Mouse (Mus musculus) CH12.LX (cell line): ENCODE measurements around the gene Ncl. TPM values are rescaled to one million over a fixed set of nuclear protein-coding genes. Genes with fewer than 3 reads are reported as not detected.

Experiments used
- DNase-seq: peaks from one replicate; pipeline ENCODE4 v3.0.0-alpha.2; 2013; ENCODE audit errors: extremely low read depth
- H3K27ac ChIP-seq: 2 replicates; pipeline ENCODE4 v1.5.1; 2012; ENCODE audit warnings: low read depth, mild to moderate bottlenecking, control low read depth, moderate library complexity; ENCODE audit not compliant: insufficient read depth
- H3K27me3 ChIP-seq: replicated peaks from 2 replicates; pipeline ENCODE3; 2012; ENCODE audit warnings: inconsistent platforms
- H3K36me3 ChIP-seq, 2 experiments: replicated peaks in 1 of 2; 2 replicates each; pipeline versions ENCODE3 to v1.6.1; 2012; ENCODE audit warnings: inconsistent platforms in 1 of 2, low read length in 1 of 2, mild to moderate bottlenecking in 1 of 2, mixed read lengths in 1 of 2, moderate library complexity in 1 of 2; ENCODE audit not compliant: control insufficient read depth in 1 of 2, insufficient read depth in 1 of 2
- H3K4me1 ChIP-seq, 2 experiments: 2 replicates each; pipeline ENCODE4 v1.6.1; 2012; ENCODE audit warnings: inconsistent platforms in 1 of 2, moderate library complexity in 1 of 2; ENCODE audit not compliant: insufficient read depth in 2 of 2, control insufficient read depth in 1 of 2
- H3K4me2 ChIP-seq: 2 replicates; pipeline ENCODE4 v1.6.1; 2012; ENCODE audit warnings: low read depth, mild to moderate bottlenecking, control low read depth; ENCODE audit not compliant: poor library complexity, insufficient read depth, severe bottlenecking
- H3K4me3 ChIP-seq, 3 experiments: fragments of 150-350 bp in 1 of 3; sonication (generic) in 1 of 3; replicated peaks in 1 of 3; 2 replicates each; pipeline versions ENCODE3 to v1.5.1; 2011 to 2012; ENCODE audit warnings: low read depth in 2 of 3, low read length in 2 of 3, mild to moderate bottlenecking in 2 of 3, moderate library complexity in 2 of 3, control low read depth in 1 of 3, improper control_type of control experiment in 1 of 3, inconsistent platforms in 1 of 3, mixed read lengths in 1 of 3; ENCODE audit not compliant: poor library complexity in 1 of 3
- H3K79me2 ChIP-seq: replicated peaks from 2 replicates; pipeline ENCODE4 v1.6.1; 2012; ENCODE audit warnings: mild to moderate bottlenecking, moderate library complexity; ENCODE audit not compliant: control insufficient read depth, poor library complexity, insufficient read depth, severe bottlenecking; ENCODE audit errors: extremely low read depth
- H3K9ac ChIP-seq: 2 replicates; pipeline ENCODE4 v1.6.1; 2012; ENCODE audit warnings: low read depth, mild to moderate bottlenecking, control low read depth, moderate library complexity; ENCODE audit not compliant: insufficient read depth
- H3K9me3 ChIP-seq: replicated peaks from 2 replicates; pipeline ENCODE3; 2012; ENCODE audit warnings: low read length, inconsistent platforms, mixed read lengths
- BHLHE40 ChIP-seq: IDR thresholded peaks from 2 replicates; pipeline ENCODE4 v1.6.1; 2011; ENCODE audit warnings: mild to moderate bottlenecking, low read depth, low read length, improper control_type of control experiment
- CHD2 ChIP-seq: IDR thresholded peaks from 2 replicates; pipeline ENCODE4 v1.6.1; 2011; ENCODE audit warnings: low read length, improper control_type of control experiment
- CTCF ChIP-seq, 2 experiments: IDR thresholded peaks in 1 of 2; conservative IDR thresholded peaks in 1 of 2; 2 replicates each; pipeline ENCODE4 v1.5.1; 2011 to 2012; ENCODE audit warnings: low read depth in 2 of 2, low read length in 2 of 2, improper control_type of control experiment in 1 of 2, inconsistent platforms in 1 of 2, mild to moderate bottlenecking in 1 of 2, moderate library complexity in 1 of 2
- E2F4 ChIP-seq: IDR thresholded peaks from 2 replicates; pipeline ENCODE4 v1.6.1; 2011; ENCODE audit warnings: low read depth, low read length, improper control_type of control experiment; ENCODE audit not compliant: insufficient replicate concordance
- EP300 ChIP-seq: IDR thresholded peaks from 2 replicates; pipeline ENCODE4 v1.6.1; 2011; ENCODE audit warnings: low read length, improper control_type of control experiment
- HCFC1 ChIP-seq: IDR thresholded peaks from 2 replicates; pipeline ENCODE4 v1.6.1; 2012; ENCODE audit warnings: low read depth, mild to moderate bottlenecking, inconsistent platforms, low read length, improper control_type of control experiment
- IRF4 ChIP-seq: IDR thresholded peaks from 2 replicates; pipeline ENCODE4 v1.6.1; 2014; ENCODE audit warnings: low read depth, mild to moderate bottlenecking, inconsistent platforms, low read length, improper control_type of control experiment
- JUND ChIP-seq: conservative IDR thresholded peaks from 2 replicates; pipeline ENCODE4 v1.6.1; 2011; ENCODE audit warnings: low read depth, low read length, improper control_type of control experiment
- MAFK ChIP-seq: IDR thresholded peaks from 2 replicates; pipeline ENCODE4 v1.6.1; 2011; ENCODE audit warnings: low read length, improper control_type of control experiment; ENCODE audit not compliant: insufficient replicate concordance
- MAX ChIP-seq: IDR thresholded peaks from 2 replicates; pipeline ENCODE4 v1.6.1; 2011; ENCODE audit warnings: low read length, improper control_type of control experiment
- MXI1 ChIP-seq: IDR thresholded peaks from 2 replicates; pipeline ENCODE4 v1.6.1; 2011; ENCODE audit warnings: mild to moderate bottlenecking, low read depth, low read length, improper control_type of control experiment
- NELFE ChIP-seq: IDR thresholded peaks from 2 replicates; pipeline ENCODE4 v1.6.1; 2011; ENCODE audit warnings: low read depth, low read length, improper control_type of control experiment
- NRF1 ChIP-seq: IDR thresholded peaks from 2 replicates; pipeline ENCODE4 v1.6.1; 2014; ENCODE audit warnings: low read depth, mild to moderate bottlenecking, inconsistent platforms, low read length, improper control_type of control experiment, moderate library complexity
- PAX5 ChIP-seq: IDR thresholded peaks from 2 replicates; pipeline ENCODE4 v1.6.1; 2012; ENCODE audit warnings: low read length, inconsistent platforms, mixed read lengths
- POLR2AphosphoS2 ChIP-seq: IDR thresholded peaks from 2 replicates; pipeline ENCODE4 v1.6.1; 2011; ENCODE audit warnings: low read depth, low read length, improper control_type of control experiment
- RAD21 ChIP-seq: IDR thresholded peaks from 2 replicates; pipeline ENCODE4 v1.6.1; 2011; ENCODE audit warnings: low read depth, mild to moderate bottlenecking, low read length, improper control_type of control experiment, moderate library complexity
- RCOR1 ChIP-seq: conservative IDR thresholded peaks from 2 replicates; pipeline ENCODE4 v1.6.1; 2012; ENCODE audit warnings: low read depth, mild to moderate bottlenecking, inconsistent platforms, low read length, improper control_type of control experiment
- SIN3A ChIP-seq: IDR thresholded peaks from 2 replicates; pipeline ENCODE4 v1.6.1; 2012; ENCODE audit warnings: low read length, improper control_type of control experiment, inconsistent platforms
- SMC3 ChIP-seq: IDR thresholded peaks from 2 replicates; pipeline ENCODE4 v1.6.1; 2011; ENCODE audit warnings: low read depth, low read length, improper control_type of control experiment
- TBP ChIP-seq: conservative IDR thresholded peaks from 2 replicates; pipeline ENCODE4 v1.6.1; 2011; ENCODE audit warnings: low read depth, low read length, improper control_type of control experiment
- UBTF ChIP-seq: IDR thresholded peaks from 2 replicates; pipeline ENCODE4 v1.6.1; 2012; ENCODE audit warnings: low read depth, mild to moderate bottlenecking, inconsistent platforms, low read length, improper control_type of control experiment, moderate library complexity
- USF1 ChIP-seq: IDR thresholded peaks from 2 replicates; pipeline ENCODE4 v1.6.1; 2014; ENCODE audit warnings: low read depth, mild to moderate bottlenecking, inconsistent platforms, low read length, improper control_type of control experiment
- USF2 ChIP-seq: conservative IDR thresholded peaks from 2 replicates; pipeline ENCODE4 v1.6.1; 2011; ENCODE audit warnings: low read depth, low read length, improper control_type of control experiment
- ZC3H11A ChIP-seq: IDR thresholded peaks from 2 replicates; pipeline ENCODE4 v1.6.1; 2012; ENCODE audit warnings: low read depth, mild to moderate bottlenecking, inconsistent platforms, low read length, improper control_type of control experiment
- ZMIZ1 ChIP-seq: IDR thresholded peaks from 2 replicates; pipeline ENCODE4 v1.6.1; 2012; ENCODE audit warnings: low read depth, mild to moderate bottlenecking, inconsistent platforms, low read length, improper control_type of control experiment
- ZNF384 ChIP-seq: IDR thresholded peaks from 2 replicates; pipeline ENCODE4 v1.6.1; 2012; ENCODE audit warnings: low read depth, low read length, improper control_type of control experiment, inconsistent platforms
- dilution Hi-C: fragments of 300-500 bp; cut with MboI; formaldehyde crosslinking; loops from 2 replicates; pipeline ENCODE4 v1.14.3; 2020; ENCODE audit warnings: low sequenced_read_pairs; ENCODE audit not compliant: extremely low pct_unique_long_range_greater_than_20kb, extremely low pct_ligation_motif_present
- in situ Hi-C: fragments of 300-500 bp; cut with MboI; formaldehyde crosslinking; loops from 3 replicates; pipeline ENCODE4 v1.14.3; 2019; ENCODE audit warnings: low sequenced_read_pairs, low pct_ligation_motif_present, low pct_unique_long_range_greater_than_20kb, mixed read lengths
- polyA plus RNA-seq: library from polyadenylated mRNA; unstranded; fragments of >175 nt; gene quantifications from 2 replicates; pipeline ENCODE4 v1.2.1, GENCODE M21; 2012; ENCODE audit warnings: low read depth; ENCODE audit not compliant: insufficient read length
- total RNA-seq, 2 experiments: library from RNA; depleted of rRNA; stranded (reverse); fragments of 300-350 nt in 1 of 2; fragments of >200 nt in 1 of 2; gene quantifications; 2 replicates each; pipeline ENCODE4 v1.2.3; 2012 to 2014

Ncl gene
- total and polyA plus RNA-seq, 3 experiments, result 184 to 2,617 (median 359) TPM

GRCm38 (mm10) chr1:86339156-86339812 is 19.9 kb downstream of the Ncl start:
- peak; percentile 85 for DNase-seq
- peaks cover 2% of the 10 kb centered on the region in 2 experiments for H3K36me3 ChIP-seq
- dilution Hi-C loops, result loop anchor here (25.0 kb wide), 1 partner anchor 152 kb away; no protein-coding TSS in a partner anchor
- no peaks in the 10 kb centered on the region for H3K79me2 ChIP-seq
- TF ChIP-seq MAFK (no peak), HCFC1 (no peak), JUND (0 out of 2 replicates have a peak, but pooled peaks have one; percentile 17), IRF4 (no peak), MXI1 (no peak), CHD2 (no peak), UBTF (no peak), CTCF (conservative IDR thresholded peaks at IDR 0.05 in 1 of 2, IDR thresholded peaks at IDR 0.05 in 1 of 2; ENCODE audit: low read depth in 2 of 2, low read length in 2 of 2) (peak; percentile 79 to 98), E2F4 (no peak), ZC3H11A (peak; percentile 72), RCOR1 (no peak), SMC3 (peak; percentile 87)
- TF ChIP-seq, all 38 proteins: peak for 4
- Histone ChIP-seq H3K9ac (no peak overlapping the region), H3K4me2 (no peak overlapping the region), H3K27ac (no peak overlapping the region), H3K4me3 (no peak overlapping the region), H3K9me3 (no peaks in the 10 kb centered on the region), H3K4me1 (no peaks in the 10 kb centered on the region), H3K27me3 (no peaks in the 10 kb centered on the region)
- in situ Hi-C loops, result loop anchor here (5.0 kb wide), 1 partner anchor 162 kb away; no protein-coding TSS in a partner anchor

DNA sequence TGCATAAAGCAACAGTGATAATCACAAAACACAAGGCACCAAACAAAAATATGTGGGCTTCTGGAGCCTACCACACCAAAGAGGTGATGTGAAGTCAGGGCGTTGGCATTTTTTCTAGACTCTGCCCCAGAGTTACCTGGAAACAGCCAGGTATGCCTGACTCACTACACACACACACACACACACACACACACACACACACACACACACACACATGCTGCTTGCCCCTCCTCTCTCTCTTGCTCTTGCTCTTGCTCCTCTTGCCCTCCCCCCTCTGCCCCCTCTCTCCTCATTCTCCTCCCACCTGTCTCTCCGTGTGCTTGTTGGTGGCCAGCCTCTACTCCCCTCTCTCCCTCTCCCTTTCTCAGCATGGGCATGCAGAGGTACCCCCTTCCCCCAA is 22.9 kb downstream of the Ncl start:
- no peaks in the 10 kb centered on the region for H3K9me3 ChIP-seq
- no peak for DNase-seq
- no peak overlapping the region for H3K4me3 ChIP-seq
- no peak overlapping the region for H3K9ac ChIP-seq
- no peaks in the 10 kb centered on the region for H3K27me3 ChIP-seq
- dilution Hi-C loops, result loop anchor here (25.0 kb wide), 1 partner anchor 149 kb away; no protein-coding TSS in a partner anchor
- H3K27ac ChIP-seq, result no peak overlapping the region
- TF ChIP-seq ZMIZ1 (no peak), ZNF384 (no peak), SIN3A (no peak), NRF1 (no peak), BHLHE40 (no peak), USF2 (no peak), TBP (no peak), CTCF (conservative IDR thresholded peaks at IDR 0.05 in 1 of 2, IDR thresholded peaks at IDR 0.05 in 1 of 2; ENCODE audit: low read depth in 2 of 2, low read length in 2 of 2) (no peak), PAX5 (no peak), E2F4 (no peak), USF1 (no peak), POLR2AphosphoS2 (no peak), HCFC1 (no peak), EP300 (no peak), MAX (no peak), NELFE (no peak), UBTF (no peak), RAD21 (no peak)
- TF ChIP-seq, all 38 proteins: peak for 0
- in situ Hi-C loops, result loop anchor here (5.0 kb wide), 1 partner anchor 159 kb away; no protein-coding TSS in a partner anchor
- no peaks in the 10 kb centered on the region for H3K79me2 ChIP-seq
- H3K4me1 ChIP-seq, result no peaks in the 10 kb centered on the region
- no peaks in the 10 kb centered on the region for H3K36me3 ChIP-seq
- no peak overlapping the region for H3K4me2 ChIP-seq
